Mouse (Mus musculus): ENCODE results near the gene Tra2a.

GRCm38 (mm10) chr6:49282122-49282521 lies 18.3 kb upstream of the Tra2a start:
- TF ChIP-seq TCF12 (IDR thresholded peaks at IDR 0.05; ENCODE audit: low read depth, low read length) (no peak), E2F4 (IDR thresholded peaks at IDR 0.05; ENCODE audit: borderline replicate concordance, low read depth, low read length) (no peak), MAFK (IDR thresholded peaks at IDR 0.05; ENCODE audit: borderline replicate concordance, low read depth, low read length) (no peak), CTCF (IDR thresholded peaks at IDR 0.05 in 2 of 3, conservative IDR thresholded peaks at IDR 0.05 in 1 of 3; ENCODE audit: control insufficient read depth in 1 of 3, insufficient read depth in 1 of 3, low read depth in 2 of 3, low read length in 3 of 3, poor library complexity in 1 of 3, severe bottlenecking in 1 of 3) (no peak), POLR2A (IDR thresholded peaks at IDR 0.05; ENCODE audit: control insufficient read depth in 1 of 2, insufficient read depth in 1 of 2, low read depth in 1 of 2, low read length in 2 of 2, poor library complexity in 1 of 2) (no peak), USF1 (IDR thresholded peaks at IDR 0.05; ENCODE audit: low read depth, low read length) (no peak), ZMIZ1 (IDR thresholded peaks at IDR 0.05; ENCODE audit: low read depth, low read length) (no peak), ZKSCAN1 (IDR thresholded peaks at IDR 0.05; ENCODE audit: low read depth, low read length) (no peak), CHD2 (IDR thresholded peaks at IDR 0.05; ENCODE audit: low read length) (no peak), HCFC1 (IDR thresholded peaks at IDR 0.05; ENCODE audit: low read depth, low read length) (no peak), ZNF384 (IDR thresholded peaks at IDR 0.05; ENCODE audit: low read depth, low read length) (no peak)
